Mouse (Mus musculus): ENCODE measurements around the gene Knl1. TPM values are rescaled to one million over a fixed set of nuclear protein-coding genes. Genes with fewer than 3 reads are reported as not detected.

The Knl1 gene
- polyA plus RNA-seq, 1 experiment = 0.08 TPM

DNA sequence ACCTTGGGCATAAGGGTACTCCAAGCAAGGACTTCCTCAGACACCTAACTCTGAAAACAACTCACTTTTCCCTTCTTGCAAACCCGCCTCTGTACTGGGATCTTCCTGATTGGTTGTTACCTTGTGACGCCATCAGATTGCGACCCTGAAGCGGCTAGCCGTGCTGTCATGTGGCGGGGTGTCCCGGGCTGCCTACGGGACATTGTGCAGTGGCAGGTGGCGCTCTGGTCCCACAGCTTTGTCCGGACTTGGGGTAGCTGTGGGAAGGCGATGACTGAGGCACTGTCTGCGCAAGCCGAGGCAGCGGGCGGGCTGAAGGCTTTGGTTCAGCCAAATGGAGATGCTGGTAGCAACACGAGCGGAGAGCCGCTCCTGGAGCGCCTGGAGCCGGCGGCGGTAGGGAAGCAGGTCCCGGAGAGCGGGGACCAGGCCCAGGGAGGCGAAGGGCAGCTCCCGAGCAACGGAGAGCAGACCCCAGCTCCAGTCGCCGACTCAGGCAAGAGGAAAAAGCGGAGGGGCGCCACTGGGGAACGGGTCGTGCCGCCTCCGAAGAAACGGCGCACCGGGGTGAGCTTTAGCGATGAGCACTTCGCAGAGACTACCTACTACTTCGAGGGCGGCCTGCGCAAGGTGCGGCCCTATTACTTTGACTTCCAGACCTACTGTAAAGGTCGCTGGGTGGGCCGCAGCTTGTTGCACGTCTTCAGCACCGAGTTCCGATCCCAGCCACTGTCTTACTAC is 12.1 kb upstream of the Knl1 start, which contains the start of gene Rpusd2:
TSS of gene Rpusd2 (plus strand) at position 135 of the 741 bp plus-strand sequence.
- TF ChIP-seq CTCF (IDR thresholded peaks at IDR 0.05; ENCODE audit: extremely low read depth, insufficient read depth, low read length) = no peak
- TF ChIP-seq POLR2A (IDR thresholded peaks at IDR 0.05; ENCODE audit: extremely low read depth, insufficient read depth, low read length) = peak; percentile 72; the same call in 1 of the 2 replicates
- Histone ChIP-seq H3K27ac (ENCODE audit: insufficient read depth, low read length) (no peak within 1 kb of the TSS), H3K4me1 (ENCODE audit: control insufficient read depth, insufficient read depth, low read length) (peaks cover 1% of the 10 kb centered on the region; the same call in 1 of the 2 replicates), H3K4me3 (ENCODE audit: insufficient read depth, low read length) (peak within 1 kb of the TSS; percentile 52)

DNA sequence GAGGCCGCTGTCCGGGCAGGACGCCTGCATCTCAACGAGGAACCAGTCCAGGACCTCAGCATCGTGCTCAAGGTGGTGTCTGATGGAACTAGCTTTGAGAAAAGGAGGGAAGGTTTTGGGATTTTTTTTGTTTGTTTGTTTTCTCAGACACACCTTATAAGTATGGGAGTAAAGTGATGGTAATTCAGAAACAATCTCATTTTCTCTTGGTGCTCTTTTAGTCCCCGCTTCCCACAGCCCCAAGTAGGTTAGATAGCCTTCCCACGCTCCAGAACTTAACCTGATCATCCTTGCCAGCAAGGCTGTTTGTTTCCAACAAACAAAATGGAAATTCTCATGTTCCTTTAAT is 11.5 kb upstream of the Knl1 start:
- TF ChIP-seq POLR2A (IDR thresholded peaks at IDR 0.05; ENCODE audit: extremely low read depth, insufficient read depth, low read length) = no peak
- TF ChIP-seq CTCF (IDR thresholded peaks at IDR 0.05; ENCODE audit: extremely low read depth, insufficient read depth, low read length) = no peak
- Histone ChIP-seq H3K27ac (ENCODE audit: insufficient read depth, low read length) (no peak overlapping the region), H3K4me1 (ENCODE audit: control insufficient read depth, insufficient read depth, low read length) (peaks cover 1% of the 10 kb centered on the region; the same call in 1 of the 2 replicates), H3K4me3 (ENCODE audit: insufficient read depth, low read length) (peak overlapping the region; percentile 52)

DNA sequence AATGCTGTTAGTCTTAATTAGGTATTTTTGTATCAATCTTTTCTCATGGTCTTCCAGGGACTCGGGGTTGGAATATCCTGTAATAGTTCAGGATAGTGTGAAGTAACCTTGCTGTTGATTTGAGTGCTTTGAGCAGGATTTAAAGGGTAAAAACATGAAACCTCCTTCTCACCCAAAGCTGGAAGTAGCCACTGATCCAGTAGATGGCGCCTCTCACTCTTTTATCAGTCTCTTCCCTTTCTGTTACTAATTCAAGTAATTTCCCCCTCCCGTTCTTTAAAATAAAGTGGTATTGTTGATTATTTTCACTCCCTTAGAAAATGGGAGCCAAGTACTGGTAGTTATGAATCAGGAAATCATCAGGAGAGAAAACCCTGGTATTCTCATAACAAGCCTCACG is 6.0 kb upstream of the Knl1 start:
- TF ChIP-seq CTCF (IDR thresholded peaks at IDR 0.05; ENCODE audit: extremely low read depth, insufficient read depth, low read length) (peak; percentile 45; the same call in 1 of the 2 replicates), POLR2A (IDR thresholded peaks at IDR 0.05; ENCODE audit: extremely low read depth, insufficient read depth, low read length) (no peak)
- Histone ChIP-seq H3K4me3 (ENCODE audit: insufficient read depth, low read length) (no peak overlapping the region), H3K4me1 (ENCODE audit: control insufficient read depth, insufficient read depth, low read length) (no peaks in the 10 kb centered on the region), H3K27ac (ENCODE audit: insufficient read depth, low read length) (no peak overlapping the region)

DNA sequence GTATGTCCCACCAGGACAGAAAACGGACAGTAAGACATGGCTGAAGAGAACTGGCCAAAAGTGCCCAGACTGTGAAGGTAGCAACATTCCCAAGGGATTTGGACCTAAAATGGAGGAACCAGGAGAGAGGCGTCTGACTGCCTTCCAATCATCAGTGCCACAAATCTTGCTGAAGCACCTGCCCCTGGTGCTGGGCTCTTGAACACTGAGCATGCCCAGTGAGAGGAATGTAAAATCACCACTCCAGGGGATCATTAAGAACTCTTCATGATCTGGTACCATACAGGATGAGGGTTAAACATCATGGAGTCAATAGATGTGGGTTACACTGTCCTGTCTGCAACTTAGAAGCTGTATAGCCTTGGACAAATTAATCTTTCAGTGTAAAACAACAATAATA is 1.8 kb upstream of the Knl1 start:
- Histone ChIP-seq H3K4me3 (ENCODE audit: insufficient read depth, low read length) (no peak overlapping the region), H3K4me1 (ENCODE audit: control insufficient read depth, insufficient read depth, low read length) (no peaks in the 10 kb centered on the region), H3K27ac (ENCODE audit: insufficient read depth, low read length) (no peak overlapping the region)
- TF ChIP-seq POLR2A (IDR thresholded peaks at IDR 0.05; ENCODE audit: extremely low read depth, insufficient read depth, low read length) (no peak), CTCF (IDR thresholded peaks at IDR 0.05; ENCODE audit: extremely low read depth, insufficient read depth, low read length) (no peak)

DNA sequence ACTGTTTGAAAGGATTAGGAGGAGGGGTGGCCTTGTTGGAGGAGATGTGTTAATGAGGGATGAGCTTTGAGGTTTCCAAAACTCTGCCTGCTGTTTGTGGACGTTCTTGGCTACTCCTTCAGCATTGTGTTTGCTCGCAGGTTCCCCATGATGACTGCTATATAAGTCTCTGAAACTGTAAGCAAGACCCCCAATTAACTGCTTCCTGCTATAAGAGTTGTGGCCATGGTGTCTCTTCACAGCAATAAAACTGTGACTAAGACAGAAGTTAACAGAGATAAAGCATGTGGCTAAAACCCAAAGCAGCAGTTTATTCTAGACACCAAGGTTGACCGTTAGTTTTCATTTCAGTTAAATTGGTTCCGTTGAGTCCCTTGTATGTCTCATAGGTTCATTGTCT is 930 bp downstream of the Knl1 start:
- Histone ChIP-seq H3K27ac (ENCODE audit: insufficient read depth, low read length) (no peak overlapping the region), H3K4me1 (ENCODE audit: control insufficient read depth, insufficient read depth, low read length) (no peaks in the 10 kb centered on the region), H3K4me3 (ENCODE audit: insufficient read depth, low read length) (no peak overlapping the region)
- TF ChIP-seq CTCF (IDR thresholded peaks at IDR 0.05; ENCODE audit: extremely low read depth, insufficient read depth, low read length) (no peak), POLR2A (IDR thresholded peaks at IDR 0.05; ENCODE audit: extremely low read depth, insufficient read depth, low read length) (no peak)

DNA sequence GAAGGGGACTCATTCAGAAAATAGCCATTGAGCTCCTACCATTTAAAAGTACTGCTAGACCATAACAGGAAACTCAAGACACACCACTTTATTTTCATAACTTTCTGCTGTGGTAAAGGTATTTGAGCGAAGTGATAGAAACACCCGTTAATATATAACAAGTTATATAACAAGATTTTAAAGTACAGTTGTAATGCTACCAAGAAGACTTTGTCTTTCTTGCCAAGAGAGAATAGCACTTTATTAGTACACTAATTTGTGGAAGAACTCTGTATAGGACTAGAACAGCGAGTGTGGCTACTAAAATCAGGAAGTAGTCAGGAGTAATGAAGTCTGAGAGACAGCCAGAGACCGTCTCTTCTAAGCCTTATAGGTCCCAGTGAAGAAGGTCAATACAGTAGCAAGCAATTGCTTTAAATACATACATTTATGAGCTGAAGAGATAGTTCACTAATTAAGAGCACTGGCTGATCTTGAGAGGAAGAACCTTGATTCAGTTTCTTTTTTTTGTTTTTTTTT is 3.3 kb downstream of the Knl1 start:
- H3K4me1 ChIP-seq (ENCODE audit: control insufficient read depth, insufficient read depth, low read length) = no peaks in the 10 kb centered on the region
- no peak overlapping the region for H3K4me3 ChIP-seq (ENCODE audit: insufficient read depth, low read length)
- TF ChIP-seq CTCF (IDR thresholded peaks at IDR 0.05; ENCODE audit: extremely low read depth, insufficient read depth, low read length) (no peak), POLR2A (IDR thresholded peaks at IDR 0.05; ENCODE audit: extremely low read depth, insufficient read depth, low read length) (no peak)
- H3K27ac ChIP-seq (ENCODE audit: insufficient read depth, low read length) = no peak overlapping the region

DNA sequence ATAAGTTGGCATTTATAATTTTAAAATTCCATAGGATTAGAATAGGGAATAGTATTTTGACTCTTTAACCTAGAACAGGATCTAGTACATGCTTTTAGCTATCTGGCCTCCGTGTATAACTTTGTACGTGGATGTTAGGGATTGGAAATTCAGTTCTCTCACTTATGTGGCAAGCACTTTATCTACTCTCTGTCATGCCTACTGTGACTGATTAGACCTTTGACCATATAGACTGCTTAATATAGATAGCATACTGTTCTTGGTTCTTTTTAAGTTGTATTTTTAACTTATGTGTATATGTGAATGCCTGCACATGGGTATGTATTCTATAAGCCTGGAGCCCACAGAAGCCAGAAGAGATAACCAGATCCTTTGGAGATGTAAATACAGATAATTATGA is 13.2 kb downstream of the Knl1 start:
- no peaks in the 10 kb centered on the region for H3K4me1 ChIP-seq (ENCODE audit: control insufficient read depth, insufficient read depth, low read length)
- no peak overlapping the region for H3K4me3 ChIP-seq (ENCODE audit: insufficient read depth, low read length)
- no peak for TF ChIP-seq CTCF (IDR thresholded peaks at IDR 0.05; ENCODE audit: extremely low read depth, insufficient read depth, low read length)
- TF ChIP-seq POLR2A (IDR thresholded peaks at IDR 0.05; ENCODE audit: extremely low read depth, insufficient read depth, low read length) = no peak
- no peak overlapping the region for H3K27ac ChIP-seq (ENCODE audit: insufficient read depth, low read length)

DNA sequence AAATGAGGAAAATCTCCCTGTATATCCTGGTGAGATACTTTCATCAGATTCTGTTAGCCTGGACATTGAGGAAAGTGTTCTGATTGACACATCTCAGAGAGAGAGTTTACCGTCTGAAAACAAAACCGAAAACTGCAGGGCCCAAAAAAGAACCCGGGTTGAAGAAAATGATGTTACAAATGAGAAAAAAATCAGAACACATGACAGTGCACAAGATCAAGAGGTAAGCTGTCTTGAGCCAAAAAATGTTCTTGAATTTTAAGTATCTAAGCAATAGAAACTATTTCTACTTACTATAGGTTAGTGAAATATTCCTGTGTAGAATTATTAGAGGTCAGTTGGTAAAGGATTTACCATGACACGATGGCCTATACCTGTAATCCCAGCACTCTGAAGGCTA is 25.5 kb downstream of the Knl1 start:
- Histone ChIP-seq H3K27ac (ENCODE audit: insufficient read depth, low read length) (no peak overlapping the region), H3K4me1 (ENCODE audit: control insufficient read depth, insufficient read depth, low read length) (no peaks in the 10 kb centered on the region), H3K4me3 (ENCODE audit: insufficient read depth, low read length) (no peak overlapping the region)
- TF ChIP-seq POLR2A (IDR thresholded peaks at IDR 0.05; ENCODE audit: extremely low read depth, insufficient read depth, low read length) = no peak
- TF ChIP-seq CTCF (IDR thresholded peaks at IDR 0.05; ENCODE audit: extremely low read depth, insufficient read depth, low read length) = no peak

DNA sequence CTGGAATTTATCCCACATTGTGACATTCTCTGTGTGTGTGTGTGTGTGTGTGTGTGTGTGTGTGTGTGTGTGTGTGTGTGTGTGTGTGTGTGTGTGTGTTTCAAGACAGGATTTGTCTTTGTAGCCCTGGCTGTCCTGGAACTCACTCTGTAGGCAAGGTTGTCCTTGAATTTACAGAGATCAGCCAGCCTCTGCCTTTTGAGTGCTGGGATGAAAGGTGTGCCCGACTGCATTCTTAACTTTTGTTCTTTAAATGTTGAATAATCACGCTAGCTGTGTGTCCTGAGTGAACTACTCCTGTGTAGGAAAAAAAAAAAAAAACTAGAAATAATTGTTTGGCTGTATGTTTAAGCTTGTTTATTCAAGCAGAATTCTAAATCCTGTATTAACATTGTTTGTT is 39.2 kb downstream of the Knl1 start:
- TF ChIP-seq POLR2A (IDR thresholded peaks at IDR 0.05; ENCODE audit: extremely low read depth, insufficient read depth, low read length) = no peak
- H3K4me1 ChIP-seq (ENCODE audit: control insufficient read depth, insufficient read depth, low read length) = no peaks in the 10 kb centered on the region

DNA sequence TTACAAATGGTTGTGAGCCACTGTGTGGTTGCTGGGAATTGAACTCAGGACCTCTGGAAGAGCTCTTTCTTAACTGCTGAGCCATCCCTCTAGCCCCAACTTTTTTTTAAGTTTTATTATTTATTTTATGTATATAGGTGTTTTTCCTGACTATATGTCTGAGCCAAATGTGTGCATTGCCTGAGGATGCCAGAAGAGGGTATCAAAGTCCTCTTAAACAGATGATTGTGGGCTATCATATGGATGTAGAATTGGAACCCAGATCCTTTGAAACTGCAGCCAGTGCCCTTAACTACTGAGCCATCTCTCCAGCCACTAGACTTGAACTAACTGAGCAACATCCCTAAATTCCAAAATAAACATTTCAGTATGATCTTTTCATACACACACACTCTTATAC is 54.6 kb downstream of the Knl1 start:
- H3K4me3 ChIP-seq (ENCODE audit: insufficient read depth, low read length) = no peak overlapping the region
- no peaks in the 10 kb centered on the region for H3K4me1 ChIP-seq (ENCODE audit: control insufficient read depth, insufficient read depth, low read length)
- H3K27ac ChIP-seq (ENCODE audit: insufficient read depth, low read length) = no peak overlapping the region
- no peak for TF ChIP-seq CTCF (IDR thresholded peaks at IDR 0.05; ENCODE audit: extremely low read depth, insufficient read depth, low read length)

More for the DNA sequence above, 39.2 kb downstream of the Knl1 start:
- no peak overlapping the region for H3K4me3 ChIP-seq (ENCODE audit: insufficient read depth, low read length)
- no peak overlapping the region for H3K27ac ChIP-seq (ENCODE audit: insufficient read depth, low read length)

Data from cortical plate, adult 2 months (tissue).